Mouse (Mus musculus) forebrain, embryonic 12.5 days (tissue): Measurements from ENCODE around the gene Slc16a10. TPM values are rescaled to one million over a fixed set of nuclear protein-coding genes. Genes with fewer than 3 reads are reported as not detected.
"Not testable (repeated sequence)": the region's sequence is repeated elsewhere in the genome, so short reads cannot be mapped to it uniquely, and the experiment has no call there.

Experiments
- ATAC-seq: fragments of 200-750 bp; cut with Nextera tagmentation; 2 replicates; pipeline ENCODE4 v1.8.0; 2017; ENCODE audit warnings: moderate TSS enrichment; ENCODE audit not compliant: low FRiP score
- H3K27ac ChIP-seq: fragments of 300-500 bp; sonication (generic); 2 replicates; pipeline ENCODE4 v1.5.1; 2016; ENCODE audit warnings: mild to moderate bottlenecking
- H3K27me3 ChIP-seq: fragments of 300-500 bp; sonication (generic); 2 replicates; pipeline ENCODE4 v1.6.1; 2016; ENCODE audit warnings: mild to moderate bottlenecking
- H3K36me3 ChIP-seq: fragments of 300-500 bp; sonication (generic); replicated peaks from 2 replicates; pipeline ENCODE4 v1.6.1; 2016; ENCODE audit warnings: mild to moderate bottlenecking
- H3K4me1 ChIP-seq: fragments of 300-500 bp; sonication (generic); 2 replicates; pipeline ENCODE4 v1.6.1; 2016
- H3K4me2 ChIP-seq: fragments of 300-500 bp; sonication (generic); 2 replicates; pipeline ENCODE4 v1.6.1; 2016; ENCODE audit warnings: mild to moderate bottlenecking, moderate library complexity
- H3K4me3 ChIP-seq: fragments of 300-500 bp; sonication (generic); replicated peaks from 2 replicates; pipeline ENCODE4 v1.5.1; 2016; ENCODE audit warnings: mild to moderate bottlenecking
- H3K9ac ChIP-seq: fragments of 300-500 bp; sonication (generic); 2 replicates; pipeline ENCODE4 v1.6.1; 2016; ENCODE audit warnings: mild to moderate bottlenecking
- H3K9me3 ChIP-seq: fragments of 300-500 bp; sonication (generic); 2 replicates; pipeline ENCODE4 v1.6.1; 2016
- WGBS: fragments of 180-500 bp; shearing (Covaris S2); methylation state at CpG from one replicate; pipeline ENCODE4 v1.1.7; 2016; 5-methylcytosine and 5-hydroxymethylcytosine counted together
- polyA plus RNA-seq: library from polyadenylated mRNA; unstranded; fragments of >200 nt; fragmentation: Nextera tagmentation; extraction: Ambion mirVana; gene quantifications from 2 replicates; pipeline ENCODE4 v1.2.1, GENCODE M21; 2016

Slc16a10 gene
- polyA plus RNA-seq, 1 experiment from 2014 or later = 8.7 TPM

DNA sequence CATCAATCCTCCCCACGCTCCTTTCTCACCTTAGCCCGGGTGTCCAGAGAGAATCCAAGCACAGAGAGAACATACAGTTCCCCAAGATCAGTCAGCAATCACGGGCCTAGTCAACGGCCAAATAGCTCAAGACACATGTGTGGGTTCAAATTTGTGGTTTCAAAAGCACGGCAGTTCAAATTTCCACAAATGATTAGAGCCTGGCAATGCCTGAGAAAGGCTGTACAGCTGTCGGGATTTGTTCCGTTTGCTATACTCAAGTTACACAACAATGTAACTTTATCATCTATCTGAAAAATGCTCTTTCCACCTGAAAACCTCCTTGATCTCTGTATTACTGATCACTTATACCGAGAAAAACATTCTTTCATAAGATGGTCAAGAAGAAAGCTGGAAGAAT lies 116.5 kb downstream of the Slc16a10 start:
- Histone ChIP-seq H3K9me3 (no peaks in the 10 kb centered on the region), H3K9ac (0 out of 2 replicates have a peak overlapping the region, but pooled peaks have one; percentile 17), H3K4me1 (peaks cover 11% of the 10 kb centered on the region), H3K4me2 (peak overlapping the region; percentile 92), H3K27ac (no peak overlapping the region), H3K4me3 (peak overlapping the region; percentile 71), H3K27me3 (0 out of 2 replicates have a peak, but pooled peaks cover 3% of the 10 kb centered on the region), H3K36me3 (no peaks in the 10 kb centered on the region)
- 67% methylated on average over 8 of the region's 8 CpGs for WGBS
- ATAC-seq = no peak

GRCm38 (mm10) chr10:40024554-40025428 lies 117.3 kb downstream of the Slc16a10 start, which contains the start of gene Mfsd4b1:
Gene Mfsd4b1 (minus strand): TSS chr10:40025268.
- H3K27me3 ChIP-seq = 0 out of 2 replicates have a peak, but pooled peaks cover 3% of the 10 kb centered on the region
- peak within 1 kb of the TSS; percentile 69 for H3K27ac ChIP-seq
- no peaks in the 10 kb centered on the region for H3K9me3 ChIP-seq
- H3K4me1 ChIP-seq = peaks cover 11% of the 10 kb centered on the region
- WGBS = 1% methylated on average over 46 of the region's 46 CpGs
- peak within 1 kb of the TSS; percentile 72 for H3K9ac ChIP-seq
- peak within 1 kb of the TSS; percentile 92 for H3K4me2 ChIP-seq
- peak; percentile 96 for ATAC-seq
- H3K4me3 ChIP-seq = peak within 1 kb of the TSS; percentile 71
- H3K36me3 ChIP-seq = no peaks in the 10 kb centered on the region

- Histone ChIP-seq H3K4me1 (peaks cover 10% of the 10 kb centered on the region), H3K36me3 (no peaks in the 10 kb centered on the region), H3K9ac (no peak overlapping the region), H3K4me3 (no peak overlapping the region), H3K27me3 (0 out of 2 replicates have a peak, but pooled peaks cover 3% of the 10 kb centered on the region), H3K9me3 (no peaks in the 10 kb centered on the region), H3K27ac (no peak overlapping the region), H3K4me2 (no peak overlapping the region)
- no peak for ATAC-seq
- 64% methylated on average over 2 of the region's 2 CpGs for WGBS
Observed at GRCm38 (mm10) chr10:40020401-40020800, 121.7 kb downstream of the Slc16a10 start.

DNA sequence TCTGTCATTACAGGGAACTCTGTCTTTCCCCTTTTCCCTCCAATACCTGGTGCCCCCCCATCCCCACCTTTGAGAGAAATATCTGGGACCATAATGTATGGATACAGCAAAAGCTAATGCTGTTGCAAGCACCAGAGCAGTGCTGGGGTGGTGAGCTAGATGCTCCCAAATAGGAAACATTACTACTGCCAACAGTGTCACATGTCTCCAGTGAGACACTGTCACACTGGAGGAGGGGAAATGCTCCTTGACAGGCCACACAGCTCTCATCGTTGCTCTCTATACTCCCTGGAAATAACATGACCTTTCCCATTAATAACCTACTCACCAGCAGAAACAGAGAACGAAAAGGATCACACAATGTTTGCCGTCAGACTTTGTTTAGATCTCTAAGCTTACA lies 122.6 kb downstream of the Slc16a10 start:
- Histone ChIP-seq H3K27me3 (0 out of 2 replicates have a peak, but pooled peaks cover 3% of the 10 kb centered on the region), H3K9me3 (no peaks in the 10 kb centered on the region), H3K9ac (no peak overlapping the region), H3K4me1 (peaks cover 3% of the 10 kb centered on the region), H3K27ac (no peak overlapping the region), H3K4me2 (no peak overlapping the region), H3K36me3 (no peaks in the 10 kb centered on the region), H3K4me3 (no peak overlapping the region)
- no peak for ATAC-seq
- WGBS = 76% methylated on average over 3 of the region's 3 CpGs

DNA sequence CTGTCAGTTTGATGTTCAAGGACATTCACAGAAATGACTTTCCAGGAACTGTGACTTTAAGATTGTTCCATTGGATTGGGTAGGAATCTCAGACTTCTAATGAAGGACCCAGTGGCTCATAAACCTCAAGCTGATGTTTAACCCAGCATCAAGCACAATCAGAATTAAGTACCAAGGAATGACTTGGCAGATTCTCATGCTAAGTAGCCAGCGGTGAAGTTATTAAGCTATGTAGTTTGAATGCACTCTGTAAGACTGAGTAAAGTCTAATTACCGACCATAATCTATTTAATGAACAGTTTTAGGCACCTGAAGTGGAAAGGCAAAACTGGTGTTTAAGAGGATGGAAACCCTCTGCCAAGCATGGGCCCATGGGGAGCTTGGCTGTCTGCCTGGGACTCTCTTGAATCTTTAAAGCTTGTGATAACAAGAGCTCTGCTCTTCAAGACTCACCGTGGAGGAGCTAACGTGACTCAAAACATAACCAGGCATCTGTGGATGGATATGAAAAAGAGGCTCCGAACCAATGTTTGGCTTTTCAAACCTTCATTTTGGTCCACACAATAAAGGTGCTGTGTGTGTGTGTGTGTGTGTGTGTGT lies 123.7 kb downstream of the Slc16a10 start:
- H3K36me3 ChIP-seq = no peaks in the 10 kb centered on the region
- no peak overlapping the region for H3K9ac ChIP-seq
- no peak overlapping the region for H3K4me2 ChIP-seq
- H3K27me3 ChIP-seq = 0 out of 2 replicates have a peak, but pooled peaks cover 3% of the 10 kb centered on the region
- ATAC-seq = no peak
- H3K27ac ChIP-seq = no peak overlapping the region
- 87% methylated on average over 5 of the region's 5 CpGs for WGBS
- H3K9me3 ChIP-seq = no peaks in the 10 kb centered on the region
- H3K4me3 ChIP-seq = no peak overlapping the region
- no peaks in the 10 kb centered on the region; the same call in 1 of the 2 replicates for H3K4me1 ChIP-seq

GRCm38 (mm10) chr10:40009591-40009990 lies 132.5 kb downstream of the Slc16a10 start:
- Histone ChIP-seq H3K36me3 (no peaks in the 10 kb centered on the region), H3K9ac (no peak overlapping the region), H3K4me2 (no peak overlapping the region), H3K9me3 (no peaks in the 10 kb centered on the region), H3K4me3 (no peak overlapping the region), H3K27me3 (no peaks in the 10 kb centered on the region), H3K27ac (no peak overlapping the region), H3K4me1 (no peaks in the 10 kb centered on the region)
- no peak for ATAC-seq
- WGBS = 84% methylated on average over 11 of the region's 11 CpGs

DNA sequence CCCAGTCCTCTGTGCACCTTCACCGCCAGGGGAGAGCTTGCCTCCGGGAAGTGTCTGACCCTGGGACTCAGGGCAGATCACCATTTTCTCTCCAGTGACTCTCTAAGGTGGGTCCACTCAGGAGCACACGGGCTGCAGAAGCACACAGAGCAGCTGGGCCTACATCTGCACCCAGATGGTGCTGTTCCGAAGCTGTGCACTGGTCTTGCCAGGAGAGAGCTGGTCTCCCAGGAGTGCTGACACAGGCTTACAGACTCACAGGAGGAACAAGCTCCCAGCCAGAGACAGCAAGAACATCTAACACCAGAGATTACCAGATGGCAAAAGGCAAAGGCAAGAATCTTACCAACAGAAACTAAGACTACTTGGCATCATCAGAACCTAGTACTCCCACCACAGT lies 133.2 kb downstream of the Slc16a10 start:
- not testable (repeated sequence) for H3K4me2 ChIP-seq, H3K36me3 ChIP-seq, H3K9me3 ChIP-seq, ATAC-seq, H3K9ac ChIP-seq, H3K27me3 ChIP-seq, H3K4me1 ChIP-seq, H3K4me3 ChIP-seq, H3K27ac ChIP-seq
- WGBS = 87% methylated on average over 4 of the region's 4 CpGs

- no peaks in the 10 kb centered on the region for H3K4me1 ChIP-seq
- no peaks in the 10 kb centered on the region for H3K9me3 ChIP-seq
- no peak overlapping the region for H3K4me2 ChIP-seq
- WGBS = 87% methylated on average over 4 of the region's 4 CpGs
- H3K27me3 ChIP-seq = no peaks in the 10 kb centered on the region
- ATAC-seq = no peak
- no peak overlapping the region for H3K27ac ChIP-seq
- H3K4me3 ChIP-seq = no peak overlapping the region
- no peak overlapping the region for H3K9ac ChIP-seq
- H3K36me3 ChIP-seq = no peaks in the 10 kb centered on the region
Observed at GRCm38 (mm10) chr10:40007953-40008352, 134.1 kb downstream of the Slc16a10 start.

DNA sequence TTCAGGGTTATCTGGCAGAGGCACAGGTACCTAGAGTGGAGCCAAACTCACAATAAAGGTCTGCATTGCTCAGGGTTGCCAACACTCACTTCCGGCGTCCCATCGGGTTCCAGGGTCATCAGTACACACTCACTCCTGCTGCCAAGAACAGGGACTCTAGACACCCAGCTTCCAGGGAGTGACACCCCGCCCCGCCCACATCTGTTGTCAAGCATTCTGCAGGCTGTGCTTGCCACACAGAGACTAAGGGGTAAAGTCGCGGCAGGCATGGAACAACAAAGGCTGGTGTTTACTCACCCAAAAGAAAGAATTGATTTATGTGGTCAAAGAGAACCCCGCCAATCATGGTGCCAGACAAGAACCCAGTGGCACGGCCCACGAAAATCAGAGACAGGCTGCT lies 135.1 kb downstream of the Slc16a10 start:
- 51% methylated on average over 10 of the region's 10 CpGs for WGBS
- H3K4me3 ChIP-seq = no peak overlapping the region
- no peak overlapping the region for H3K9ac ChIP-seq
- H3K27ac ChIP-seq = no peak overlapping the region
- H3K36me3 ChIP-seq = no peaks in the 10 kb centered on the region
- no peaks in the 10 kb centered on the region for H3K27me3 ChIP-seq
- ATAC-seq = no peak
- no peak overlapping the region for H3K4me2 ChIP-seq
- H3K9me3 ChIP-seq = no peaks in the 10 kb centered on the region
- no peaks in the 10 kb centered on the region for H3K4me1 ChIP-seq

DNA sequence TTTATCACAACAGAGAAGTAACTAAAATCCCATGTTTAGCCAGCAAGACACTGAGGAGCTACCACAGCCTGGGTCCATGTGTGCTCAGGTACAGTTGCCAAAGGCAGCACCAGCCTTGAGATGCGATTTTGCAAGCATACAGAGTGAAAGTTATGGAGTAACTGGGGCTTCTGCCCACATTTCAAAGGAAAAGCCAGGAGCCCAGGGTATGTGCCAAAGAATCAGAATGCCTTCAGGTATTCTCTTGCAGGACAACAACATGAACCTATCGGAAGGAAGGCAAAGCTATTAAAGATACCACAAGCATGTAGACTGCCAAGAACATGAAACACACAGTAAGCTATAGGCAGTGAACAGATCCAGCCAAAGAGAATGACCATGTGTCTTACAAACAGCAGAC lies 141.3 kb downstream of the Slc16a10 start:
- no peaks in the 10 kb centered on the region for H3K36me3 ChIP-seq
- H3K4me1 ChIP-seq = no peaks in the 10 kb centered on the region
- H3K4me2 ChIP-seq = no peak overlapping the region
- no peak for ATAC-seq
- 89% methylated on average over 2 of the region's 2 CpGs for WGBS
- H3K9me3 ChIP-seq = no peaks in the 10 kb centered on the region
- H3K27me3 ChIP-seq = no peaks in the 10 kb centered on the region
- H3K9ac ChIP-seq = no peak overlapping the region
- no peak overlapping the region for H3K27ac ChIP-seq
- H3K4me3 ChIP-seq = no peak overlapping the region

- H3K27me3 ChIP-seq = no peaks in the 10 kb centered on the region
- H3K4me1 ChIP-seq = no peaks in the 10 kb centered on the region
- no peak overlapping the region for H3K4me3 ChIP-seq
- no peak overlapping the region for H3K27ac ChIP-seq
- H3K9ac ChIP-seq = no peak overlapping the region
- no peak for ATAC-seq
- H3K36me3 ChIP-seq = no peaks in the 10 kb centered on the region
- no peak overlapping the region for H3K4me2 ChIP-seq
- 80% methylated on average over 4 of the region's 4 CpGs for WGBS
- no peaks in the 10 kb centered on the region for H3K9me3 ChIP-seq
Observed at GRCm38 (mm10) chr10:39991155-39991554, 150.9 kb downstream of the Slc16a10 start.

GRCm38 (mm10) chr10:39986466-39986865 lies 155.6 kb downstream of the Slc16a10 start, which contains the start of gene Mfsd4b5:
Gene Mfsd4b5 (minus strand): TSS chr10:39986646.
- no peaks in the 10 kb centered on the region for H3K4me1 ChIP-seq
- H3K9ac ChIP-seq = no peak within 1 kb of the TSS
- H3K27me3 ChIP-seq = no peaks in the 10 kb centered on the region
- H3K36me3 ChIP-seq = no peaks in the 10 kb centered on the region
- 90% methylated on average over 12 of the region's 12 CpGs for WGBS
- H3K4me3 ChIP-seq = no peak within 1 kb of the TSS
- no peak within 1 kb of the TSS for H3K4me2 ChIP-seq
- no peaks in the 10 kb centered on the region for H3K9me3 ChIP-seq
- no peak for ATAC-seq
- H3K27ac ChIP-seq = no peak within 1 kb of the TSS
